Mouse (Mus musculus): ENCODE results near the gene Cdk15.

- TF ChIP-seq CTCF (IDR thresholded peaks at IDR 0.05; ENCODE audit: low read depth) (no peak), EP300 (IDR thresholded peaks at IDR 0.05; ENCODE audit: low read depth) (no peak)
Observed at GRCm38 (mm10) chr1:59370355-59370950, 113.7 kb downstream of the Cdk15 start.

Measured in liver, postnatal 0 days (tissue).